Mouse (Mus musculus): Measurements from ENCODE around the gene Pank2.

- TF ChIP-seq CTCF (IDR thresholded peaks at IDR 0.05; ENCODE audit: control insufficient read depth, insufficient read depth, insufficient replicate concordance, low read depth, low read length) (no peak), POLR2A (IDR thresholded peaks at IDR 0.05; ENCODE audit: control insufficient read depth, low read depth, low read length) (no peak)
Observed at GRCm38 (mm10) chr2:131281596-131281995, 19.3 kb downstream of the Pank2 start.

Measured in testis, adult 2 months (tissue).